Mouse (Mus musculus) CH12.LX (cell line): ENCODE results near the gene Tnfsf9. TPM values are rescaled to one million over a fixed set of nuclear protein-coding genes. Genes with fewer than 3 reads are reported as not detected.
A peak's percentile ranks its signal among the peaks of the same experiment; 100 is the strongest.

Source experiments
- DNase-seq: peaks from one replicate; pipeline ENCODE4 v3.0.0-alpha.2; 2013; ENCODE audit errors: extremely low read depth
- H3K27ac ChIP-seq: 2 replicates; pipeline ENCODE4 v1.5.1; 2012; ENCODE audit warnings: low read depth, mild to moderate bottlenecking, control low read depth, moderate library complexity; ENCODE audit not compliant: insufficient read depth
- H3K27me3 ChIP-seq: replicated peaks from 2 replicates; pipeline ENCODE3; 2012; ENCODE audit warnings: inconsistent platforms
- H3K36me3 ChIP-seq, 2 experiments: replicated peaks in 1 of 2; 2 replicates each; pipeline versions ENCODE3 to v1.6.1; 2012; ENCODE audit warnings: inconsistent platforms in 1 of 2, low read length in 1 of 2, mild to moderate bottlenecking in 1 of 2, mixed read lengths in 1 of 2, moderate library complexity in 1 of 2; ENCODE audit not compliant: control insufficient read depth in 1 of 2, insufficient read depth in 1 of 2
- H3K4me1 ChIP-seq, 2 experiments: 2 replicates each; pipeline ENCODE4 v1.6.1; 2012; ENCODE audit warnings: inconsistent platforms in 1 of 2, moderate library complexity in 1 of 2; ENCODE audit not compliant: insufficient read depth in 2 of 2, control insufficient read depth in 1 of 2
- H3K4me2 ChIP-seq: 2 replicates; pipeline ENCODE4 v1.6.1; 2012; ENCODE audit warnings: low read depth, mild to moderate bottlenecking, control low read depth; ENCODE audit not compliant: poor library complexity, insufficient read depth, severe bottlenecking
- H3K4me3 ChIP-seq, 3 experiments: fragments of 150-350 bp in 1 of 3; sonication (generic) in 1 of 3; replicated peaks in 1 of 3; 2 replicates each; pipeline versions ENCODE3 to v1.5.1; 2011 to 2012; ENCODE audit warnings: low read depth in 2 of 3, low read length in 2 of 3, mild to moderate bottlenecking in 2 of 3, moderate library complexity in 2 of 3, control low read depth in 1 of 3, improper control_type of control experiment in 1 of 3, inconsistent platforms in 1 of 3, mixed read lengths in 1 of 3; ENCODE audit not compliant: poor library complexity in 1 of 3
- H3K79me2 ChIP-seq: replicated peaks from 2 replicates; pipeline ENCODE4 v1.6.1; 2012; ENCODE audit warnings: mild to moderate bottlenecking, moderate library complexity; ENCODE audit not compliant: control insufficient read depth, poor library complexity, insufficient read depth, severe bottlenecking; ENCODE audit errors: extremely low read depth
- H3K9ac ChIP-seq: 2 replicates; pipeline ENCODE4 v1.6.1; 2012; ENCODE audit warnings: low read depth, mild to moderate bottlenecking, control low read depth, moderate library complexity; ENCODE audit not compliant: insufficient read depth
- H3K9me3 ChIP-seq: replicated peaks from 2 replicates; pipeline ENCODE3; 2012; ENCODE audit warnings: low read length, inconsistent platforms, mixed read lengths
- CHD1 ChIP-seq: IDR thresholded peaks from 2 replicates; pipeline ENCODE4 v1.6.1; 2012; ENCODE audit warnings: low read depth, low read length, improper control_type of control experiment, inconsistent platforms
- E2F4 ChIP-seq: IDR thresholded peaks from 2 replicates; pipeline ENCODE4 v1.6.1; 2011; ENCODE audit warnings: low read depth, low read length, improper control_type of control experiment; ENCODE audit not compliant: insufficient replicate concordance
- EP300 ChIP-seq: IDR thresholded peaks from 2 replicates; pipeline ENCODE4 v1.6.1; 2011; ENCODE audit warnings: low read length, improper control_type of control experiment
- ETS1 ChIP-seq: conservative IDR thresholded peaks from 2 replicates; pipeline ENCODE4 v1.6.1; 2012; ENCODE audit warnings: low read depth, mild to moderate bottlenecking, inconsistent platforms, low read length, improper control_type of control experiment, moderate library complexity
- GABPA ChIP-seq: IDR thresholded peaks from 2 replicates; pipeline ENCODE4 v1.6.1; 2012; ENCODE audit warnings: low read depth, low read length, improper control_type of control experiment, inconsistent platforms; ENCODE audit not compliant: insufficient replicate concordance
- IRF4 ChIP-seq: IDR thresholded peaks from 2 replicates; pipeline ENCODE4 v1.6.1; 2014; ENCODE audit warnings: low read depth, mild to moderate bottlenecking, inconsistent platforms, low read length, improper control_type of control experiment
- MAX ChIP-seq: IDR thresholded peaks from 2 replicates; pipeline ENCODE4 v1.6.1; 2011; ENCODE audit warnings: low read length, improper control_type of control experiment
- MYC ChIP-seq: IDR thresholded peaks from 2 replicates; pipeline ENCODE4 v1.6.1; 2011; ENCODE audit warnings: low read depth, mild to moderate bottlenecking, improper control_type of control experiment, low read length
- NELFE ChIP-seq: IDR thresholded peaks from 2 replicates; pipeline ENCODE4 v1.6.1; 2011; ENCODE audit warnings: low read depth, low read length, improper control_type of control experiment
- NRF1 ChIP-seq: IDR thresholded peaks from 2 replicates; pipeline ENCODE4 v1.6.1; 2014; ENCODE audit warnings: low read depth, mild to moderate bottlenecking, inconsistent platforms, low read length, improper control_type of control experiment, moderate library complexity
- PAX5 ChIP-seq: IDR thresholded peaks from 2 replicates; pipeline ENCODE4 v1.6.1; 2012; ENCODE audit warnings: low read length, inconsistent platforms, mixed read lengths
- POLR2A ChIP-seq: IDR thresholded peaks from 2 replicates; pipeline ENCODE4 v1.6.1; 2011; ENCODE audit warnings: low read depth, mild to moderate bottlenecking, improper control_type of control experiment, low read length
- POLR2AphosphoS2 ChIP-seq: IDR thresholded peaks from 2 replicates; pipeline ENCODE4 v1.6.1; 2011; ENCODE audit warnings: low read depth, low read length, improper control_type of control experiment
- RCOR1 ChIP-seq: conservative IDR thresholded peaks from 2 replicates; pipeline ENCODE4 v1.6.1; 2012; ENCODE audit warnings: low read depth, mild to moderate bottlenecking, inconsistent platforms, low read length, improper control_type of control experiment
- TBP ChIP-seq: conservative IDR thresholded peaks from 2 replicates; pipeline ENCODE4 v1.6.1; 2011; ENCODE audit warnings: low read depth, low read length, improper control_type of control experiment
- UBTF ChIP-seq: IDR thresholded peaks from 2 replicates; pipeline ENCODE4 v1.6.1; 2012; ENCODE audit warnings: low read depth, mild to moderate bottlenecking, inconsistent platforms, low read length, improper control_type of control experiment, moderate library complexity
- USF2 ChIP-seq: conservative IDR thresholded peaks from 2 replicates; pipeline ENCODE4 v1.6.1; 2011; ENCODE audit warnings: low read depth, low read length, improper control_type of control experiment
- ZKSCAN1 ChIP-seq: IDR thresholded peaks from 2 replicates; pipeline ENCODE4 v1.6.1; 2012; ENCODE audit warnings: low read depth, inconsistent platforms, low read length, improper control_type of control experiment, borderline replicate concordance
- ZMIZ1 ChIP-seq: IDR thresholded peaks from 2 replicates; pipeline ENCODE4 v1.6.1; 2012; ENCODE audit warnings: low read depth, mild to moderate bottlenecking, inconsistent platforms, low read length, improper control_type of control experiment
- ZNF384 ChIP-seq: IDR thresholded peaks from 2 replicates; pipeline ENCODE4 v1.6.1; 2012; ENCODE audit warnings: low read depth, low read length, improper control_type of control experiment, inconsistent platforms
- dilution Hi-C: fragments of 300-500 bp; cut with MboI; formaldehyde crosslinking; loops from 2 replicates; pipeline ENCODE4 v1.14.3; 2020; ENCODE audit warnings: low sequenced_read_pairs; ENCODE audit not compliant: extremely low pct_unique_long_range_greater_than_20kb, extremely low pct_ligation_motif_present
- in situ Hi-C: fragments of 300-500 bp; cut with MboI; formaldehyde crosslinking; loops from 3 replicates; pipeline ENCODE4 v1.14.3; 2019; ENCODE audit warnings: low sequenced_read_pairs, low pct_ligation_motif_present, low pct_unique_long_range_greater_than_20kb, mixed read lengths
- polyA plus RNA-seq: library from polyadenylated mRNA; unstranded; fragments of >175 nt; gene quantifications from 2 replicates; pipeline ENCODE4 v1.2.1, GENCODE M21; 2012; ENCODE audit warnings: low read depth; ENCODE audit not compliant: insufficient read length
- total RNA-seq, 2 experiments: library from RNA; depleted of rRNA; stranded (reverse); fragments of 300-350 nt in 1 of 2; fragments of >200 nt in 1 of 2; gene quantifications; 2 replicates each; pipeline ENCODE4 v1.2.3; 2012 to 2014

Tnfsf9 gene
- total and polyA plus RNA-seq, 3 experiments, result 123 to 321 (median 137) TPM

DNA sequence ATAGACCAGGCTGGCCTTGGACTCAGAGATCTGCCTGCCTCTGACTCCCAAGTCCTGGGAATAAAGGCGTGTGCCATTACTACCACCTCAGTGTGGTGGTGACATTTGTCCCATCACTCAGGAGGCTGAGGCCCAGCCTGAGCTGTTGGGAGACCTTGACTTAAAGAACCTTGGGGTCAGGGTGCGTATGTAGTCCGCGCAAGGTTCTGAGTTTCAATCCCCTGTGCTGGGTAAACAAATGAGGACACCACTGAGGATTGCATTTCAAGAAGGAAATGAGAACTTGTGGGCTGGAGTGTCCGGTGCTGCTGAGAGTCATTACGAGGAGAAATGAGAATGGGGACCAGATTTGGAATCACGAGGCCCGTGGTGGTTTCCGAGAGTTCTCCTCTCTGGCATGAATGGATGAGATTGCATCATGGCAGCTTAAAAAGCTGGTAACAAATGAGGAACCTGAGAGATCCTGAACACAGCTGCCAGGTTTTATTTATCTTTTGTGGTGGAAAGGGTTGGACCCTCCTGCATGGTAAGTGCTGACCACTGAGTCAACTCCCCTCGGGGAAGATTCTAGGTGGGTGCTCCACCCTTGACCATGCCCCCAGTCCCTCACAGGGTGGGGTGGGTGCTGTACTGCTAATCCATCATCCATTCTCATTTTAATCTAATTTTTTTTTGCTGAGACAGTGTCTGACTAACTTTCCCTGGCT, 7.8 kb downstream of the Tnfsf9 start (continued):
- TF ChIP-seq USF2 (no peak), PAX5 (no peak), IRF4 (peak; percentile 97), ZMIZ1 (peak; percentile 32; the same call in 1 of the 2 replicates), POLR2AphosphoS2 (no peak), ETS1 (peak; percentile 95), EP300 (peak; percentile 98), NELFE (no peak), POLR2A (peak; percentile 45; the same call in 1 of the 2 replicates), UBTF (peak; percentile 61; the same call in 1 of the 2 replicates), RCOR1 (peak; percentile 45; the same call in 1 of the 2 replicates), NRF1 (peak; percentile 52; the same call in 1 of the 2 replicates)

- peaks cover 35 to 79% of the 10 kb centered on the region in 2 experiments for H3K4me1 ChIP-seq
- in situ Hi-C loops, result no loop called here
- no peak for TF ChIP-seq PAX5
- no peak for TF ChIP-seq IRF4
- no peak for TF ChIP-seq NELFE
Observed at GRCm38 (mm10) chr17:57116801-57117200, 11.7 kb downstream of the Tnfsf9 start.

GRCm38 (mm10) chr17:57118524-57119349, 13.6 kb downstream of the Tnfsf9 start:
- Histone ChIP-seq H3K4me2 (peak overlapping the region; percentile 74), H3K9ac (peak overlapping the region; percentile 93), H3K79me2 (peaks cover 39% of the 10 kb centered on the region), H3K4me1 (peaks cover 36 to 78% of the 10 kb centered on the region in 2 experiments), H3K27me3 (no peaks in the 10 kb centered on the region), H3K36me3 (peaks cover 0 to 13% of the 10 kb centered on the region in 2 experiments), H3K27ac (peak overlapping the region; percentile 89), H3K9me3 (no peaks in the 10 kb centered on the region), H3K4me3 (peak overlapping the region in 2 of 3 experiments; percentile 10 to 27)
- dilution Hi-C loops (no loop called here), in situ Hi-C loops (no loop called here)
- peak; percentile 76 for DNase-seq
- TF ChIP-seq GABPA (no peak), NRF1 (no peak), E2F4 (no peak), TBP (0 out of 2 replicates have a peak, but pooled peaks have one; percentile 43), MAX (no peak), CHD1 (0 out of 2 replicates have a peak, but pooled peaks have one; percentile 35), POLR2A (peak; percentile 42; the same call in 1 of the 2 replicates), ZKSCAN1 (no peak), ZNF384 (peak; percentile 96), MYC (no peak)

More at GRCm38 (mm10) chr17:57116801-57117200, 11.7 kb downstream of the Tnfsf9 start:
- Histone ChIP-seq H3K9me3 (no peaks in the 10 kb centered on the region), H3K4me3 (peak overlapping the region in 1 of 3 experiments; percentile 25), H3K9ac (peak overlapping the region; percentile 63), H3K4me2 (peak overlapping the region; percentile 32; the same call in 1 of the 2 replicates), H3K27ac (peak overlapping the region; percentile 82), H3K36me3 (peaks cover 0 to 13% of the 10 kb centered on the region in 2 experiments), H3K79me2 (peaks cover 36% of the 10 kb centered on the region), H3K27me3 (no peaks in the 10 kb centered on the region)
- dilution Hi-C loops, result no loop called here
- DNase-seq, result no peak
